Mouse (Mus musculus): Measurements from ENCODE around the gene Fam120b. TPM values are rescaled to one million over a fixed set of nuclear protein-coding genes. Genes with fewer than 3 reads are reported as not detected.

Gene Fam120b
- polyA plus RNA-seq, 1 experiment from 2014 or later = 30.9 TPM

DNA sequence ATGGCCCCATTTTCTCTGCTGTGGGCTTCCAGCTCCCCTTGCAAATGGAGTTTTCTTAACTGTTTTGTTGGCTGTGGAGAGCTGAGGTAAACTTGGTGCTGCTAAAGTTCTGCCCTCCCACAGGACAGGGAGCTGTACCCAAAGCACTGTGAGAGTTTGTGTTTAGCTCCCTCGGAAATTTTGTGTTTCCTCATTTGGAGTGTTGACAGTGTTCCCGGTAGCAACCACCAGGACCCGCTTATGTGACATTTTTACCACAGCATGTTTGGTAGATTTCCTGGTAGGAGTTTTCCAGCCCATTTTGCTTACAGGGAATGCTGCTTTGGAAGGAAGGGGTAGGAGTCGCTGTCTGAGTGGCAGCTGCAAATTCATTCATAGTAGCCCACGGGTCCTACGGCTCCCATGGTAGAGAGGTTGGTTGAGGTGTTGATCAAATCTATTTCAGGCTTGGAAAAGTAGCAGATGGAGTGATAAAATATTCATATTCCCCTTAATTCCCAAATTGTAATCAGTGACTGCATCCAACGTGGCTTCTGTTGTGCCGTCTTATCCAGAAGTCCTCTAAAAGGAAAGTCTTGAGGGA is 24.1 kb downstream of the Fam120b start:
- 83% methylated on average over 8 of the region's 8 CpGs for WGBS

DNA sequence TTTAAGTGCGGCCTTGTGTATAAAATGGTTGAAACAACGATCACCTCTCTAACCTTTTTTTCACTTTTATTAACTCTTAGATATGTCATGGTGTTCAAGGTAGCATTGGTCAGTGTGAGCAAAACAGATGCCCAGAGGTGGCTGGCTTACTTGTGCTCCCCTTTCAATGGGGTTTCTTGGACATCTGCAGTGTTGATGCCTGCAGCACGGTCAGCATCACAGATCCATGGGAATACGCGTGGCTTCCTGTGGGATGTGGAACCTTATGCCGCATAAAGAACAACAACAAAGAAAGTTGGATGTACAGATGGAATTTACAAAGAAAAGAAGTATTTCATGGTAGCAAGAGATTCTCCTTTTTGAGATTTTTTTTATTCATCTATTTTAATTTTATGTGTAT is 25.4 kb downstream of the Fam120b start:
- Histone ChIP-seq H3K9me3 (replicated peaks) (no peaks in the 10 kb centered on the region), H3K4me3 (replicated peaks) (no peak overlapping the region), H3K27ac (replicated peaks) (no peak overlapping the region), H3K27me3 (no peaks in the 10 kb centered on the region), H3K36me3 (peaks cover 94% of the 10 kb centered on the region), H3K4me2 (replicated peaks) (no peak overlapping the region), H3K4me1 (no peaks in the 10 kb centered on the region), H3K9ac (no peak overlapping the region)
- ATAC-seq (ENCODE audit: insufficient number of reproducible peaks, low FRiP score, low TSS enrichment, low read depth) = no peak
- 92% methylated on average over 6 of the region's 6 CpGs for WGBS

More for the DNA sequence above, 24.1 kb downstream of the Fam120b start:
- Histone ChIP-seq H3K27ac (replicated peaks) (no peak overlapping the region), H3K4me1 (no peaks in the 10 kb centered on the region), H3K4me2 (replicated peaks) (no peak overlapping the region), H3K9me3 (replicated peaks) (no peaks in the 10 kb centered on the region), H3K9ac (no peak overlapping the region), H3K4me3 (replicated peaks) (no peak overlapping the region), H3K27me3 (no peaks in the 10 kb centered on the region), H3K36me3 (peaks cover 94% of the 10 kb centered on the region)
- ATAC-seq (ENCODE audit: insufficient number of reproducible peaks, low FRiP score, low TSS enrichment, low read depth) = no peak

DNA sequence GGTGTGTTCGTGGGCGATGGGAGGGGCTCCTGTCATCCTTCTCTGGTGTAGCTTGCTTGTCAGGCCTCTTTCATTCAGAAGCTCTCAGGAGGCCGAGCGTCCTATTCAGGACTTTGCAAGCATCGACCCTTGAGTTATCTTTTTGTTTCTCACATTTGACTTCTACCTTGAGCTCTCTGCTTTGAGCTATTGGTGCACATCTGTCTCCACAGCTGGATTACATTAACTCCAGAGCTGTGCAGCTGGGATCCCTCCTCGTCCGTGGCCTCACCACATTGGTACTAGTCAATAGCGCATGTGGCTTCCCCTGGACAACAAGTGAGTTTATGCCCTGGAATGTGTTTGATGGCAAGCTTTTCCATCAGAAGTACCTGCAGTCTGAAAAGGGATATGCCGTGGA is 26.7 kb downstream of the Fam120b start:
- peaks cover 91% of the 10 kb centered on the region for H3K36me3 ChIP-seq
- H3K4me2 ChIP-seq (replicated peaks) = no peak overlapping the region
- no peak overlapping the region for H3K9ac ChIP-seq
- H3K9me3 ChIP-seq (replicated peaks) = no peaks in the 10 kb centered on the region
- no peak overlapping the region for H3K27ac ChIP-seq (replicated peaks)
- H3K4me1 ChIP-seq = no peaks in the 10 kb centered on the region
- H3K27me3 ChIP-seq = no peaks in the 10 kb centered on the region
- WGBS = 74% methylated on average over 9 of the region's 9 CpGs
- no peak overlapping the region for H3K4me3 ChIP-seq (replicated peaks)
- no peak for ATAC-seq (ENCODE audit: insufficient number of reproducible peaks, low FRiP score, low TSS enrichment, low read depth)

- Histone ChIP-seq H3K27me3 (no peaks in the 10 kb centered on the region), H3K4me1 (no peaks in the 10 kb centered on the region), H3K9me3 (replicated peaks) (no peaks in the 10 kb centered on the region), H3K27ac (replicated peaks) (no peak overlapping the region), H3K36me3 (peaks cover 90% of the 10 kb centered on the region), H3K4me3 (replicated peaks) (no peak overlapping the region), H3K9ac (no peak overlapping the region), H3K4me2 (replicated peaks) (no peak overlapping the region)
- WGBS = 70% methylated on average over 8 of the region's 8 CpGs
- no peak for ATAC-seq (ENCODE audit: insufficient number of reproducible peaks, low FRiP score, low TSS enrichment, low read depth)
Measured at GRCm38 (mm10) chr17:15423080-15423765, 27.2 kb downstream of the Fam120b start.

GRCm38 (mm10) chr17:15425931-15426330 is 29.9 kb downstream of the Fam120b start:
- Histone ChIP-seq H3K9me3 (replicated peaks) (no peaks in the 10 kb centered on the region), H3K9ac (no peak overlapping the region), H3K27me3 (no peaks in the 10 kb centered on the region), H3K4me1 (no peaks in the 10 kb centered on the region), H3K36me3 (peaks cover 80% of the 10 kb centered on the region), H3K4me2 (replicated peaks) (no peak overlapping the region), H3K27ac (replicated peaks) (no peak overlapping the region), H3K4me3 (replicated peaks) (no peak overlapping the region)
- no peak for ATAC-seq (ENCODE audit: insufficient number of reproducible peaks, low FRiP score, low TSS enrichment, low read depth)
- 92% methylated on average over 3 of the region's 3 CpGs for WGBS

- Histone ChIP-seq H3K9ac (no peak overlapping the region), H3K36me3 (peaks cover 67% of the 10 kb centered on the region), H3K4me1 (no peaks in the 10 kb centered on the region), H3K4me3 (replicated peaks) (no peak overlapping the region), H3K4me2 (replicated peaks) (no peak overlapping the region), H3K27me3 (no peaks in the 10 kb centered on the region), H3K9me3 (replicated peaks) (no peaks in the 10 kb centered on the region), H3K27ac (replicated peaks) (no peak overlapping the region)
- WGBS = 81% methylated on average over 6 of the region's 6 CpGs
- ATAC-seq (ENCODE audit: insufficient number of reproducible peaks, low FRiP score, low TSS enrichment, low read depth) = no peak
Measured at GRCm38 (mm10) chr17:15429451-15429850, 33.4 kb downstream of the Fam120b start.

GRCm38 (mm10) chr17:15429937-15430336 is 33.9 kb downstream of the Fam120b start:
- Histone ChIP-seq H3K4me2 (replicated peaks) (no peak overlapping the region), H3K27me3 (no peaks in the 10 kb centered on the region), H3K9ac (no peak overlapping the region), H3K4me3 (replicated peaks) (no peak overlapping the region), H3K36me3 (peaks cover 64% of the 10 kb centered on the region), H3K27ac (replicated peaks) (no peak overlapping the region), H3K9me3 (replicated peaks) (no peaks in the 10 kb centered on the region), H3K4me1 (no peaks in the 10 kb centered on the region)
- 76% methylated on average over 1 of the region's 1 CpGs for WGBS
- ATAC-seq (ENCODE audit: insufficient number of reproducible peaks, low FRiP score, low TSS enrichment, low read depth) = no peak

- Histone ChIP-seq H3K4me2 (replicated peaks) (no peak overlapping the region), H3K4me3 (replicated peaks) (no peak overlapping the region), H3K4me1 (no peaks in the 10 kb centered on the region), H3K27ac (replicated peaks) (no peak overlapping the region), H3K9me3 (replicated peaks) (no peaks in the 10 kb centered on the region), H3K9ac (no peak overlapping the region), H3K27me3 (no peaks in the 10 kb centered on the region), H3K36me3 (peaks cover 53% of the 10 kb centered on the region)
- no peak for ATAC-seq (ENCODE audit: insufficient number of reproducible peaks, low FRiP score, low TSS enrichment, low read depth)
- 72% methylated on average over 5 of the region's 5 CpGs for WGBS
Measured at GRCm38 (mm10) chr17:15431021-15431514, 35.1 kb downstream of the Fam120b start.

DNA sequence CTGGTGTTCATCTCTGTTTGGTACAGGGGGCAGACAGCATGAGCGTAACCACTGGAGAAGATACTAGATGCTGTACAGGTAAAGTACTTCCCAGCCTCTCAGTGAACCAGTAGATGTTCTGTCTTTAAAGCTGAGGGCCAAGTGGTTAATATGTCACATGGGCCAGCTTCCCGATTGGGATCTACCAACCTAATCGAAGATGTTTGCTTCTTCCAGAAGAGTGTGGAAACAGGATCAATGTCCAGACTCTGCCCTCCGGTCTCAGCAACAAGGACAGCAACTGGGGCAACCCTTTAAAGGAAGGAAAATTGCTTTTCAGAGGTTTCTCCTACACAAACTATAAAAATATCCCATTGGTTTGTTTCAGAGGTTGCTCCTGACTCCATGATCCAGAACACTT is 35.5 kb downstream of the Fam120b start:
- Histone ChIP-seq H3K4me3 (replicated peaks) (no peak overlapping the region), H3K27ac (replicated peaks) (no peak overlapping the region), H3K9me3 (replicated peaks) (no peaks in the 10 kb centered on the region), H3K9ac (no peak overlapping the region), H3K4me2 (replicated peaks) (no peak overlapping the region), H3K27me3 (no peaks in the 10 kb centered on the region), H3K36me3 (peaks cover 50% of the 10 kb centered on the region), H3K4me1 (no peaks in the 10 kb centered on the region)
- ATAC-seq (ENCODE audit: insufficient number of reproducible peaks, low FRiP score, low TSS enrichment, low read depth) = no peak
- 93% methylated on average over 4 of the region's 4 CpGs for WGBS

- Histone ChIP-seq H3K4me1 (no peaks in the 10 kb centered on the region), H3K9ac (no peak overlapping the region), H3K4me2 (replicated peaks) (no peak overlapping the region), H3K36me3 (peaks cover 46% of the 10 kb centered on the region), H3K9me3 (replicated peaks) (no peaks in the 10 kb centered on the region), H3K4me3 (replicated peaks) (no peak overlapping the region), H3K27ac (replicated peaks) (no peak overlapping the region), H3K27me3 (no peaks in the 10 kb centered on the region)
- 80% methylated on average over 3 of the region's 3 CpGs for WGBS
- ATAC-seq (ENCODE audit: insufficient number of reproducible peaks, low FRiP score, low TSS enrichment, low read depth) = no peak
Measured at GRCm38 (mm10) chr17:15432036-15432435, 36.0 kb downstream of the Fam120b start.

DNA sequence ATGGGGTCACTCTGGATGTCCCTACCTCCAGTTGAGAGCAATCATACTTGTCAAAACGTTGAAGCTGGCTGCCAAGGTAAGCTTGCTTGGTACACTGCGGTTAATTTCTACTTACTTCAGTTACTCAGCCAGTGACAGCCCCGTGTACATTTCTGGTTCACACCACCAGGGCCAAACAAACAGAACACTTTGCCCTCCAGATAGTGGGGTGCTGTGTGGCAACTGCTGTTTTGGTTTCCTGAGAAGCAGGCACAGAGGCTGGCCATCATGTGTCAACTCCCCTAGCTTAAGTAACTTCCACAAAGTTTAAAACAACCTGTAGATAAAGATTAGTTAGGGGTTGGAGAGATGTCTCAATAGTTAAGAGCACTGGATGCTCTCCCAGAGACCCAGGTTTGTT is 38.7 kb downstream of the Fam120b start:
- H3K27ac ChIP-seq (replicated peaks) = no peak overlapping the region
- no peak overlapping the region for H3K4me3 ChIP-seq (replicated peaks)
- no peaks in the 10 kb centered on the region for H3K27me3 ChIP-seq
- no peak for ATAC-seq (ENCODE audit: insufficient number of reproducible peaks, low FRiP score, low TSS enrichment, low read depth)
- no peak overlapping the region for H3K9ac ChIP-seq
- H3K9me3 ChIP-seq (replicated peaks) = no peaks in the 10 kb centered on the region
- H3K4me2 ChIP-seq (replicated peaks) = no peak overlapping the region
- H3K4me1 ChIP-seq = no peaks in the 10 kb centered on the region
- 80% methylated on average over 3 of the region's 3 CpGs for whole genome bisulfite sequencing
- H3K36me3 ChIP-seq = peaks cover 27% of the 10 kb centered on the region

GRCm38 (mm10) chr17:15440067-15440462 is 44.1 kb downstream of the Fam120b start:
- Histone ChIP-seq H3K27ac (replicated peaks) (no peak overlapping the region; the same call in 1 of the 2 replicates), H3K27me3 (no peaks in the 10 kb centered on the region), H3K36me3 (no peaks in the 10 kb centered on the region), H3K4me1 (peaks cover 14% of the 10 kb centered on the region), H3K4me3 (replicated peaks) (no peak overlapping the region), H3K9ac (no peak overlapping the region), H3K9me3 (replicated peaks) (no peaks in the 10 kb centered on the region), H3K4me2 (replicated peaks) (peak overlapping the region; percentile 40; the same call in 1 of the 2 replicates)
- no peak for ATAC-seq (ENCODE audit: insufficient number of reproducible peaks, low FRiP score, low TSS enrichment, low read depth)
- WGBS = 64% methylated on average over 8 of the region's 8 CpGs
